ENCODE assay signal across 8 mouse cellular contexts in the genomic region with DNA sequence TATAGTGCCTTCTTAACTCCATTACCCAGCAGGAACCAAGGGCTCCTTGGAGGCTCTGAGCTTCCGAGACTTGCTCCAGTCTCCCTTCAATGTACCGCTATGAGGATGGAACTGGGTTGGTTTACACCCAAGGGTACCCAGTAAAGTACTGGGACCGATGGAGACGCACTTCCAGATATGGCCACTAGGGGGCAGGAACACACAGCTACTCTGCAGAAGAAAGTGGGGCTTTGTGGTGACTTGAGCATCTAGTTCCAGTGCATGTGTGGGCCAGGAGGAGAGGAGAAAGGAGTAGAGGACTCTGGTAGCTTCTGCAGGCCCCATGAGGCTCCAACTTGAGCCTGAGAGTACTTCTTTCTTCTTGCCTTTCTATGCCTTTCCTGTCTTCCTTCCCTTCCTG. TPM values are rescaled to one million over a fixed set of nuclear protein-coding genes. Genes with fewer than 3 reads are reported as not detected.
DNase-seq lines count a peak whose midpoint lies in the region; ATAC-seq and TF ChIP-seq lines count a peak whose summit lies in the region.
"Not testable (repeated sequence)": the region's sequence is repeated elsewhere in the genome, so short reads cannot be mapped to it uniquely, and the experiment has no call there.

No protein-coding gene starts in this region.

- H3K36me3 ChIP-seq in forebrain, postnatal 0 days (ENCODE audit: insufficient read depth); intestine, postnatal 0 days (ENCODE audit: control insufficient read depth, insufficient read depth): not testable (repeated sequence)

- intact Hi-C loops in left cerebral cortex, postnatal 25 days (cut with DNase I): not testable (repeated sequence)

- H3K4me1 ChIP-seq in forebrain, postnatal 0 days (ENCODE audit: insufficient read depth); intestine, postnatal 0 days (replicated peaks; ENCODE audit: control insufficient read depth, insufficient read depth, low read length): not testable (repeated sequence)

- WGBS in forebrain, postnatal 0 days: 39% methylated on average over 4 of the region's 4 CpGs
- 36% methylated on average over 4 of the region's 4 CpGs for WGBS in intestine, postnatal 0 days

- not testable (repeated sequence) for H3K27ac ChIP-seq in forebrain, postnatal 0 days (ENCODE audit: low read depth, low read length); intestine, postnatal 0 days (ENCODE audit: low read depth, low read length)

- not testable (repeated sequence) for H3K27me3 ChIP-seq in forebrain, postnatal 0 days (ENCODE audit: insufficient read depth, low read length); intestine, postnatal 0 days (replicated peaks; ENCODE audit: control insufficient read depth, insufficient read depth, low read length)

- not testable (repeated sequence) for H3K4me2 ChIP-seq in forebrain, postnatal 0 days (ENCODE audit: low read depth); intestine, postnatal 0 days (replicated peaks; ENCODE audit: low read depth)

- H3K9ac ChIP-seq in forebrain, postnatal 0 days; intestine, postnatal 0 days (ENCODE audit: low read depth, low read length): not testable (repeated sequence)

- peak; percentile 66 for TF ChIP-seq CTCF in forebrain, postnatal 0 days (IDR thresholded peaks at IDR 0.05; ENCODE audit: low read depth)
- TF ChIP-seq CTCF in intestine, postnatal 0 days (IDR thresholded peaks at IDR 0.05; ENCODE audit: low read depth): peak; percentile 71

- H3K4me3 ChIP-seq in forebrain, postnatal 0 days (ENCODE audit: low read depth, low read length); intestine, postnatal 0 days (ENCODE audit: low read depth, low read length): not testable (repeated sequence)

- peak; percentile 35 to 39 for DNase-seq in B cell, adult 2 months
- peak; percentile 7 for DNase-seq in MN1 (ENCODE audit: low spot score)
- not testable (repeated sequence) for DNase-seq in forebrain, postnatal 0 days
- DNase-seq in left cerebral cortex, postnatal 25 days (ENCODE audit: low spot score in 2 of 2): peak; percentile 13 to 14
- peak; percentile 3 for DNase-seq in thymus, postnatal 25 days

- peak; percentile 29; the same call in 1 of the 2 replicates for ATAC-seq in cerebellum, adult (ENCODE audit: insufficient number of reproducible peaks, low FRiP score, low TSS enrichment)
- not testable (repeated sequence) for ATAC-seq in forebrain, postnatal 0 days; intestine, postnatal 0 days
- ATAC-seq in monocyte, adult 5-6 weeks (replicated peaks; ENCODE audit: insufficient number of reproducible peaks, low FRiP score, low TSS enrichment, poor library complexity, severe bottlenecking): peak; percentile 70

- H3K9me3 ChIP-seq in forebrain, postnatal 0 days (ENCODE audit: low read length); intestine, postnatal 0 days (ENCODE audit: control insufficient read depth): not testable (repeated sequence)

RNA-seq across cellular contexts. Expression of gene Taf1b, which starts 36.0 kb away (rescaled TPM):
- 28.5 and 33.6 TPM in 2 replicates for total RNA-seq in forebrain, postnatal 0 days (2014; rRNA removed)
- polyA plus RNA-seq in forebrain, postnatal 0 days (2015; fragmentation: Nextera tagmentation; extraction: Ambion mirVana): 30.5 and 35.3 TPM in 2 replicates
- 10.3 and 10.4 TPM in 2 replicates for polyA plus RNA-seq in intestine, postnatal 0 days (2015; fragmentation: Nextera tagmentation; extraction: Ambion mirVana)
- total RNA-seq in left cerebral cortex, postnatal 25 days (2021): 10 to 100 TPM; 26.9 to 27.1 TPM
- total RNA-seq in monocyte, adult 5-6 weeks (2017): 44.6 to 78.9 TPM (median 57.4 TPM) in 3 replicates
